In the genomic region with DNA sequence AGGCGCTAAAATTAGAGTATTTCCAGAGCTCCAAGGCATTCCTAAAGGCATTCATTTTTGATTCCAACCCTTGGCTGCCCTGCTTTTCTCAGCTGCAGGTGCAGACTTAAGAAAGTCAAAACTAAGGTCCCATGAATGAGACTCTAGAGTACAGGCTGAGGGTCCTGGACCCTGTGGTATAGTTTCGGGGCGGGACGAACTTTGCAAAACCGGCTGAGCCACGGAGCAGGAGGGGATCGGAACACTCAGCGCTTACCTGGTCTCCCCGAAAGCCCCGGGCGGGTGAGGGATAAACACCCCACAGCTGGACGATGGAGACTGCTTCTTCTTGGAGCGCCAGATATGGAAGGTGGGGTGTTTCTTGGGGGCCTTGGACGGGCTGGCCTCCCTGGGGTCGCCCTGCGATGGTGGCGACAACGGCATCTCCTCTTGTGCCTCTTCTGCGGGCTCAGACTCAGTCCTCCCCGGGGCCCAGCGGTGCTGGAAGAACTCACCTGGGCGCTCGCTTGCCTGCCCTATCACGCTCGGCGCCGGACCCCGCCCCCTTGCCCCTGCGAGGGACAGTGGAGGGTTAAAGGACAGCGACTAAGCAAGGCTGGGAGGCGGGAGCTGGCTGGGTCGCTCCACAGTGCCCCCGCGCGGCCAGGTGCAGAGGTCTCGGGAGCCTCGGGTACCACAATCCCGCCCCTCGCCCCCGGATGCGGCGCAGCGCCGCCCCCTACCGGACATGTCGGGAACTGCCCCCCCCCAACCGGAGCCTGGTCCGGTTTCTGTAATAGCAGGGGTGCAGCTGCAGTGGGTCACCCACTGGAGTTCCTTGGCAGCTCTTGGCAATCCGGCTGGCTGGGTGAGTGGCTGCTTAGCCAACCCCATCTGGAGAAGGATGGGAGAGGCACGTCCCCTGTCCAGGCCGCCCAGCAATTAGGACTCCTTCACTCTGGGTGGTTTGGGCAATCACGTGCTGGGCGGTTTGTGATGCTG, we compare ENCODE assay signal across 7 mouse cellular contexts. TPM values are rescaled to one million over a fixed set of nuclear protein-coding genes. Genes with fewer than 3 reads are reported as not detected.
DNase-seq lines count a peak whose midpoint lies in the region; ATAC-seq and TF ChIP-seq lines count a peak whose summit lies in the region.

A gene (minus strand): TSS at position 517 of the 981 bp plus-strand sequence.

- WGBS in forebrain, embryonic 16.5 days = 4% methylated on average over 52 of the region's 53 CpGs
- 5% methylated on average over 52 of the region's 53 CpGs for WGBS in hindbrain, embryonic 16.5 days
- 4% methylated on average over 53 of the region's 53 CpGs for WGBS in limb, embryonic 12.5 days
- WGBS in midbrain, embryonic 12.5 days = 3% methylated on average over 51 of the region's 53 CpGs
- 18% methylated on average over 53 of the region's 53 CpGs for WGBS in spleen, adult 2 months

- no peak within 1 kb of the TSS for H3K9ac ChIP-seq in forebrain, embryonic 16.5 days (replicated peaks; ENCODE audit: low read depth, low read length)
- H3K9ac ChIP-seq in hindbrain, embryonic 16.5 days (ENCODE audit: low read depth, low read length) = peak within 1 kb of the TSS; percentile 29
- H3K9ac ChIP-seq in limb, embryonic 12.5 days (replicated peaks) = peak within 1 kb of the TSS; percentile 44
- H3K9ac ChIP-seq in midbrain, embryonic 12.5 days (replicated peaks) = no peak within 1 kb of the TSS; the same call in 1 of the 2 replicates

- peak; percentile 68; the same call in 1 of the 2 replicates for ATAC-seq in forebrain, embryonic 16.5 days
- ATAC-seq in hindbrain, embryonic 16.5 days = peak; percentile 64
- peak; percentile 74 for ATAC-seq in limb, embryonic 12.5 days (ENCODE audit: insufficient number of reproducible peaks, insufficient read depth, low FRiP score, low TSS enrichment, low read depth)
- ATAC-seq in midbrain, embryonic 12.5 days (ENCODE audit: low FRiP score, low read depth) = peak; percentile 74

- peaks cover 9% of the 10 kb centered on the region for H3K4me1 ChIP-seq in forebrain, embryonic 16.5 days (replicated peaks; ENCODE audit: control insufficient read depth, insufficient read depth, low read length)
- peaks cover 6% of the 10 kb centered on the region; the same call in 1 of the 2 replicates for H3K4me1 ChIP-seq in hindbrain, embryonic 16.5 days (ENCODE audit: control insufficient read depth, insufficient read depth, low read depth, low read length)
- peaks cover 10% of the 10 kb centered on the region for H3K4me1 ChIP-seq in limb, embryonic 12.5 days (replicated peaks)
- peaks cover 11% of the 10 kb centered on the region for H3K4me1 ChIP-seq in midbrain, embryonic 12.5 days
- H3K4me1 ChIP-seq in spleen, adult 2 months (ENCODE audit: control insufficient read depth, insufficient read depth, insufficient read length) = no peaks in the 10 kb centered on the region; the same call in 1 of the 2 replicates

- H3K4me3 ChIP-seq in forebrain, embryonic 16.5 days (replicated peaks; ENCODE audit: low read length) = peak within 1 kb of the TSS; percentile 28
- peak within 1 kb of the TSS; percentile 38 for H3K4me3 ChIP-seq in hindbrain, embryonic 16.5 days (ENCODE audit: low read length)
- H3K4me3 ChIP-seq in limb, embryonic 12.5 days (replicated peaks) = peak within 1 kb of the TSS; percentile 47
- H3K4me3 ChIP-seq in midbrain, embryonic 12.5 days = peak within 1 kb of the TSS; percentile 32
- H3K4me3 ChIP-seq in spleen, adult 2 months (ENCODE audit: extremely low read depth, insufficient read depth, insufficient read length) = no peak within 1 kb of the TSS

- DNase-seq in ZHBTc4 (ENCODE audit: low read depth, low spot score) = peak; percentile 92
- peak; percentile 6 to 20 for DNase-seq in cerebellum, adult 18-20 months
- DNase-seq in spleen, adult 2 months (ENCODE audit: low read depth in 1 of 2, low spot score in 2 of 2) = peak; percentile 1 to 35

- H3K27me3 ChIP-seq in forebrain, embryonic 16.5 days (replicated peaks; ENCODE audit: control insufficient read depth, insufficient read depth, low read length) = peaks cover 4% of the 10 kb centered on the region
- peaks cover 3% of the 10 kb centered on the region; the same call in 1 of the 2 replicates for H3K27me3 ChIP-seq in hindbrain, embryonic 16.5 days (replicated peaks; ENCODE audit: control insufficient read depth, insufficient read depth, low read length)
- H3K27me3 ChIP-seq in limb, embryonic 12.5 days = peaks cover 11% of the 10 kb centered on the region
- H3K27me3 ChIP-seq in midbrain, embryonic 12.5 days = peaks cover 23% of the 10 kb centered on the region
- 0 out of 2 replicates have a peak, but pooled peaks cover 2% of the 10 kb centered on the region for H3K27me3 ChIP-seq in spleen, adult 2 months (ENCODE audit: control insufficient read depth, insufficient read depth, low read length)

- TF ChIP-seq CTCF in spleen, adult 2 months (IDR thresholded peaks at IDR 0.05; ENCODE audit: extremely low read depth, insufficient read depth, insufficient read length, insufficient replicate concordance) = peak; percentile 50; the same call in 1 of the 2 replicates

- H3K4me2 ChIP-seq in forebrain, embryonic 16.5 days (ENCODE audit: low read length) = peak within 1 kb of the TSS; percentile 47
- H3K4me2 ChIP-seq in hindbrain, embryonic 16.5 days (ENCODE audit: low read length) = peak within 1 kb of the TSS; percentile 66
- peak within 1 kb of the TSS; percentile 86 for H3K4me2 ChIP-seq in limb, embryonic 12.5 days
- peak within 1 kb of the TSS; percentile 51 for H3K4me2 ChIP-seq in midbrain, embryonic 12.5 days (replicated peaks)

- no peaks in the 10 kb centered on the region for H3K36me3 ChIP-seq in forebrain, embryonic 16.5 days (ENCODE audit: control insufficient read depth, insufficient read depth)
- H3K36me3 ChIP-seq in hindbrain, embryonic 16.5 days (ENCODE audit: control insufficient read depth, insufficient read depth, low read length) = no peaks in the 10 kb centered on the region
- no peaks in the 10 kb centered on the region for H3K36me3 ChIP-seq in limb, embryonic 12.5 days
- no peaks in the 10 kb centered on the region for H3K36me3 ChIP-seq in midbrain, embryonic 12.5 days
- no peaks in the 10 kb centered on the region for H3K36me3 ChIP-seq in spleen, adult 2 months (ENCODE audit: control insufficient read depth, insufficient read depth, low read length)

- no peak within 1 kb of the TSS for H3K27ac ChIP-seq in forebrain, embryonic 16.5 days (ENCODE audit: low read length)
- H3K27ac ChIP-seq in hindbrain, embryonic 16.5 days (ENCODE audit: low read depth, low read length) = no peak within 1 kb of the TSS
- no peak within 1 kb of the TSS for H3K27ac ChIP-seq in limb, embryonic 12.5 days
- no peak within 1 kb of the TSS for H3K27ac ChIP-seq in midbrain, embryonic 12.5 days (replicated peaks)
- no peak within 1 kb of the TSS for H3K27ac ChIP-seq in spleen, adult 2 months (ENCODE audit: insufficient read depth, low read length)

- H3K9me3 ChIP-seq in forebrain, embryonic 16.5 days (ENCODE audit: control insufficient read depth, low read length) = no peaks in the 10 kb centered on the region
- H3K9me3 ChIP-seq in hindbrain, embryonic 16.5 days (ENCODE audit: control insufficient read depth, low read length) = no peaks in the 10 kb centered on the region
- H3K9me3 ChIP-seq in limb, embryonic 12.5 days = no peaks in the 10 kb centered on the region
- H3K9me3 ChIP-seq in midbrain, embryonic 12.5 days = no peaks in the 10 kb centered on the region

- TF ChIP-seq POLR2A in spleen, adult 2 months (IDR thresholded peaks at IDR 0.05; ENCODE audit: low read depth, low read length) = no peak

RNA-seq across cellular contexts. Expression of the gene that starts here (rescaled TPM):
- polyA plus RNA-seq in forebrain, embryonic 16.5 days (2015; fragmentation: Nextera tagmentation; extraction: Ambion mirVana) = 0.16 and 0.23 TPM in 2 replicates
- polyA plus RNA-seq in hindbrain, embryonic 16.5 days (2015; fragmentation: Nextera tagmentation; extraction: Ambion mirVana) = 0.16 and 0.22 TPM in 2 replicates
- 1.2 and 1.5 TPM in 2 replicates for polyA plus RNA-seq in limb, embryonic 12.5 days (2016; fragmentation: Nextera tagmentation; extraction: Ambion mirVana)
- 0.60 and 0.77 TPM in 2 replicates for polyA plus RNA-seq in midbrain, embryonic 12.5 days (2016; fragmentation: Nextera tagmentation; extraction: Ambion mirVana)
- 5.9 and 6.9 TPM in 2 replicates for polyA plus RNA-seq in spleen, adult 2 months (2012; rRNA removed)

Comparison
In these comparisons a context has a peak if more than half of its experiments do, and no peak if none do; other contexts are left out.
1. Peak in ATAC-seq, H3K4me3 ChIP-seq and H3K4me2 ChIP-seq in forebrain, embryonic 16.5 days; RNA of the gene not detected or under 1 TPM.
2. Peak in ATAC-seq, H3K4me3 ChIP-seq, H3K9ac ChIP-seq and H3K4me2 ChIP-seq in hindbrain, embryonic 16.5 days; RNA of the gene not detected or under 1 TPM.
3. Peak in ATAC-seq, H3K4me3 ChIP-seq and H3K4me2 ChIP-seq in midbrain, embryonic 12.5 days; RNA of the gene not detected or under 1 TPM.
4. DNase-seq: peak in every context shown above with its lines; median percentile 92 in ZHBTc4; 18 in spleen, adult 2 months; 13 in cerebellum, adult 18-20 months.